Mouse (Mus musculus) limb, embryonic 15.5 days (tissue): ENCODE data around the gene Dcbld1. TPM values are rescaled to one million over a fixed set of nuclear protein-coding genes. Genes with fewer than 3 reads are reported as not detected.
"Not testable (repeated sequence)": the region's sequence is repeated elsewhere in the genome, so short reads cannot be mapped to it uniquely, and the experiment has no call there.

Experiments
- ATAC-seq: fragments of 200-750 bp; cut with Nextera tagmentation; 2 replicates; pipeline ENCODE4 v1.8.0; 2017; ENCODE audit warnings: low read depth, moderate TSS enrichment; ENCODE audit not compliant: insufficient number of reproducible peaks, low FRiP score, low TSS enrichment
- H3K27ac ChIP-seq: fragments of 300-500 bp; sonication (generic); 2 replicates; pipeline ENCODE4 v1.5.1; 2015; ENCODE audit warnings: moderate library complexity, mild to moderate bottlenecking, inconsistent platforms
- H3K27me3 ChIP-seq: fragments of 300-500 bp; sonication (generic); 2 replicates; pipeline ENCODE4 v1.6.1; 2015; ENCODE audit warnings: inconsistent platforms
- H3K36me3 ChIP-seq: fragments of 300-500 bp; sonication (generic); 2 replicates; pipeline ENCODE4 v1.6.1; 2015; ENCODE audit warnings: inconsistent platforms
- H3K4me1 ChIP-seq: fragments of 300-500 bp; sonication (generic); 2 replicates; pipeline ENCODE4 v1.6.1; 2015; ENCODE audit warnings: inconsistent platforms
- H3K4me2 ChIP-seq: fragments of 300-500 bp; sonication (generic); 2 replicates; pipeline ENCODE4 v1.6.1; 2015; ENCODE audit warnings: mild to moderate bottlenecking, inconsistent platforms
- H3K4me3 ChIP-seq: fragments of 300-500 bp; sonication (generic); 2 replicates; pipeline ENCODE4 v1.5.1; 2015; ENCODE audit warnings: mild to moderate bottlenecking, inconsistent platforms
- H3K9ac ChIP-seq: fragments of 300-500 bp; sonication (generic); 2 replicates; pipeline ENCODE4 v1.6.1; 2015; ENCODE audit warnings: inconsistent platforms
- H3K9me3 ChIP-seq: fragments of 300-500 bp; sonication (generic); 2 replicates; pipeline ENCODE4 v1.6.1; 2016; ENCODE audit warnings: inconsistent platforms
- WGBS: fragments of 180-500 bp; shearing (Covaris S2); methylation state at CpG from one replicate; pipeline ENCODE4 v1.1.7; 2015; 5-methylcytosine and 5-hydroxymethylcytosine counted together
- polyA plus RNA-seq: library from polyadenylated mRNA; unstranded; fragments of >200 nt; fragmentation: Nextera tagmentation; extraction: Ambion mirVana; gene quantifications from 2 replicates; pipeline ENCODE4 v1.2.1, GENCODE M21; 2015

Dcbld1 gene
- polyA plus RNA-seq, 1 experiment from 2014 or later = 17.0 TPM

- Histone ChIP-seq H3K27ac (no peak overlapping the region), H3K9ac (no peak overlapping the region), H3K4me3 (no peak overlapping the region), H3K27me3 (no peaks in the 10 kb centered on the region), H3K4me1 (no peaks in the 10 kb centered on the region), H3K9me3 (no peaks in the 10 kb centered on the region), H3K36me3 (peaks cover 8% of the 10 kb centered on the region; the same call in 1 of the 2 replicates), H3K4me2 (no peak overlapping the region)
- no peak for ATAC-seq
- 0% methylated on average over 1 of the region's 1 CpGs for WGBS
These were observed 97.6 kb downstream of the Dcbld1 start for GRCm38 (mm10) chr10:52331007-52331406.

GRCm38 (mm10) chr10:52343324-52343723, 109.9 kb downstream of the Dcbld1 start:
- not testable (repeated sequence) for H3K4me1 ChIP-seq, H3K4me2 ChIP-seq, H3K4me3 ChIP-seq, H3K27ac ChIP-seq, H3K9ac ChIP-seq, ATAC-seq, H3K27me3 ChIP-seq, H3K9me3 ChIP-seq
- 93% methylated on average over 4 of the region's 4 CpGs for WGBS
- peaks cover 57% of the 10 kb centered on the region for H3K36me3 ChIP-seq

- WGBS = 72% methylated on average over 9 of the region's 9 CpGs
- no peak for ATAC-seq
- no peak overlapping the region for H3K4me2 ChIP-seq
- no peak overlapping the region for H3K27ac ChIP-seq
- H3K36me3 ChIP-seq = peaks cover 38% of the 10 kb centered on the region
- H3K9ac ChIP-seq = no peak overlapping the region
- H3K4me1 ChIP-seq = no peaks in the 10 kb centered on the region
- H3K4me3 ChIP-seq = no peak overlapping the region
- no peaks in the 10 kb centered on the region for H3K27me3 ChIP-seq
- H3K9me3 ChIP-seq = no peaks in the 10 kb centered on the region
These were observed 119.8 kb downstream of the Dcbld1 start for GRCm38 (mm10) chr10:52353184-52353583.

GRCm38 (mm10) chr10:52358467-52358866, 125.0 kb downstream of the Dcbld1 start, which contains the start of gene Gm26741:
Gene Gm26741 (plus strand): TSS chr10:52358767.
- no peak within 1 kb of the TSS for H3K4me2 ChIP-seq
- H3K4me3 ChIP-seq = no peak within 1 kb of the TSS
- no peak within 1 kb of the TSS for H3K27ac ChIP-seq
- no peaks in the 10 kb centered on the region for H3K27me3 ChIP-seq
- no peaks in the 10 kb centered on the region for H3K9me3 ChIP-seq
- H3K4me1 ChIP-seq = no peaks in the 10 kb centered on the region
- H3K9ac ChIP-seq = no peak within 1 kb of the TSS
- H3K36me3 ChIP-seq = peaks cover 8% of the 10 kb centered on the region; the same call in 1 of the 2 replicates
- no peak for ATAC-seq
- 87% methylated on average over 2 of the region's 2 CpGs for WGBS

GRCm38 (mm10) chr10:52360241-52360735, 126.9 kb downstream of the Dcbld1 start:
- H3K9ac ChIP-seq = no peak overlapping the region
- no peak overlapping the region for H3K27ac ChIP-seq
- no peak overlapping the region for H3K4me3 ChIP-seq
- peaks cover 8% of the 10 kb centered on the region; the same call in 1 of the 2 replicates for H3K36me3 ChIP-seq
- H3K9me3 ChIP-seq = no peaks in the 10 kb centered on the region
- ATAC-seq = no peak
- H3K27me3 ChIP-seq = no peaks in the 10 kb centered on the region
- WGBS = 92% methylated on average over 4 of the region's 4 CpGs
- no peak overlapping the region for H3K4me2 ChIP-seq
- no peaks in the 10 kb centered on the region for H3K4me1 ChIP-seq

GRCm38 (mm10) chr10:52360862-52361609, 127.6 kb downstream of the Dcbld1 start:
- WGBS = 89% methylated on average over 9 of the region's 9 CpGs
- Histone ChIP-seq H3K4me3 (no peak overlapping the region), H3K9me3 (no peaks in the 10 kb centered on the region), H3K27me3 (no peaks in the 10 kb centered on the region), H3K9ac (no peak overlapping the region), H3K27ac (no peak overlapping the region), H3K4me1 (no peaks in the 10 kb centered on the region), H3K4me2 (no peak overlapping the region), H3K36me3 (peaks cover 8% of the 10 kb centered on the region; the same call in 1 of the 2 replicates)
- no peak for ATAC-seq

GRCm38 (mm10) chr10:52368376-52368775, 135.0 kb downstream of the Dcbld1 start:
- Histone ChIP-seq H3K9ac (no peak overlapping the region), H3K9me3 (no peaks in the 10 kb centered on the region), H3K4me1 (no peaks in the 10 kb centered on the region), H3K4me2 (no peak overlapping the region), H3K36me3 (no peaks in the 10 kb centered on the region), H3K27me3 (no peaks in the 10 kb centered on the region), H3K4me3 (no peak overlapping the region), H3K27ac (no peak overlapping the region)
- no peak for ATAC-seq
- 79% methylated on average over 4 of the region's 4 CpGs for WGBS

Other genes with a start within 250 kb of the Dcbld1 start
- gene Vgll2, start 211.1 kb upstream of the Dcbld1 start, polyA plus RNA-seq = 24.2 and 46.2 TPM in 2 replicates
- gene Ros1, start 38.4 kb upstream of the Dcbld1 start, polyA plus RNA-seq = 0.05 and 0.06 TPM in 2 replicates
- not detected in 2 replicates for gene Gm26741, start 125.1 kb downstream of the Dcbld1 start, polyA plus RNA-seq
- gene Gopc, start 148.5 kb downstream of the Dcbld1 start, polyA plus RNA-seq = 18.6 and 23.5 TPM in 2 replicates
- not detected in 2 replicates for gene Nepn, start 155.4 kb downstream of the Dcbld1 start, polyA plus RNA-seq
- gene Nus1, start 183.9 kb downstream of the Dcbld1 start, polyA plus RNA-seq = 12.3 and 15.8 TPM in 2 replicates